Mouse (Mus musculus): Measurements from ENCODE around the gene Tmeff2. TPM values are rescaled to one million over a fixed set of nuclear protein-coding genes. Genes with fewer than 3 reads are reported as not detected.

The Tmeff2 gene
- polyA plus RNA-seq, 1 experiment from 2014 or later = 2.7 TPM

GRCm38 (mm10) chr1:50961954-50962648 is 61.7 kb downstream of the Tmeff2 start:
- peak overlapping the region; percentile 21; the same call in 1 of the 2 replicates for H3K4me2 ChIP-seq
- peak; percentile 86 for TF ChIP-seq CTCF (IDR thresholded peaks at IDR 0.05; ENCODE audit: low read depth)
- 23% methylated on average over 5 of the region's 5 CpGs for WGBS

GRCm38 (mm10) chr1:50962649-50963000 is 62.2 kb downstream of the Tmeff2 start:
- no peak for TF ChIP-seq CTCF (IDR thresholded peaks at IDR 0.05; ENCODE audit: low read depth)

More at GRCm38 (mm10) chr1:50961954-50962648, 61.7 kb downstream of the Tmeff2 start:
- Histone ChIP-seq H3K27ac (ENCODE audit: low read depth) (no peak overlapping the region), H3K9ac (no peak overlapping the region), H3K27me3 (ENCODE audit: insufficient read depth, low read length) (no peaks in the 10 kb centered on the region), H3K36me3 (ENCODE audit: insufficient read depth) (no peaks in the 10 kb centered on the region), H3K4me1 (ENCODE audit: insufficient read depth) (no peaks in the 10 kb centered on the region), H3K4me3 (ENCODE audit: low read depth, low read length) (no peak overlapping the region), H3K9me3 (ENCODE audit: low read depth, low read length) (no peaks in the 10 kb centered on the region)
- ATAC-seq (ENCODE audit: insufficient read depth) = peak; percentile 77
- DNase-seq = peak; percentile 96

DNA sequence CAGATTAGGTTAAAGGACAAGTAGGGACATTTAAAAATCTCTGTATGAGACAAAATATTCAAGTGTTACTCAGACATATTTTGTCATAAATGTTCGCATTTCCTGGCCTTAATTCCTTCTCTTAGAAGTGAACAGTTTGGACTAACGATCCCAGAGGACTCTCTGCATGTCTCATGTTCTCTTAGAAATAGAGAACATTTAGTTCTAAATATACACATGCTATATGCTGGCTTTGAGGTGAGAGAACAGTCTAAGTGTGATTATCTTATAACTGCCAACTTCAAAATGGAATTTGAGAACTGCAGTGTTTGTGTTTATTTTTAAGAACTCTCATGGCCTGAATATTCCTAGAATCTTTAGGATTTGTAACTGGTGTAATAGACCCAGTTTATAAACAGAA is 69.2 kb downstream of the Tmeff2 start:
- no peaks in the 10 kb centered on the region for H3K36me3 ChIP-seq (ENCODE audit: insufficient read depth)
- TF ChIP-seq CTCF (IDR thresholded peaks at IDR 0.05; ENCODE audit: low read depth) = no peak
- no peak overlapping the region for H3K4me2 ChIP-seq
- DNase-seq (no peak), ATAC-seq (ENCODE audit: insufficient read depth) (no peak)
- peaks cover 2% of the 10 kb centered on the region; the same call in 1 of the 2 replicates for H3K4me1 ChIP-seq (ENCODE audit: insufficient read depth)
- H3K9ac ChIP-seq = no peak overlapping the region
- 60% methylated on average over 2 of the region's 2 CpGs for WGBS
- H3K27ac ChIP-seq (ENCODE audit: low read depth) = no peak overlapping the region
- no peak overlapping the region for H3K4me3 ChIP-seq (ENCODE audit: low read depth, low read length)
- no peaks in the 10 kb centered on the region for H3K9me3 ChIP-seq (ENCODE audit: low read depth, low read length)
- no peaks in the 10 kb centered on the region for H3K27me3 ChIP-seq (ENCODE audit: insufficient read depth, low read length)

More at GRCm38 (mm10) chr1:50962649-50963000, 62.2 kb downstream of the Tmeff2 start:
- Histone ChIP-seq H3K4me2 (peak overlapping the region; percentile 21; the same call in 1 of the 2 replicates), H3K9ac (no peak overlapping the region), H3K27ac (ENCODE audit: low read depth) (no peak overlapping the region), H3K4me3 (ENCODE audit: low read depth, low read length) (no peak overlapping the region), H3K9me3 (ENCODE audit: low read depth, low read length) (no peaks in the 10 kb centered on the region), H3K36me3 (ENCODE audit: insufficient read depth) (no peaks in the 10 kb centered on the region), H3K27me3 (ENCODE audit: insufficient read depth, low read length) (no peaks in the 10 kb centered on the region), H3K4me1 (ENCODE audit: insufficient read depth) (no peaks in the 10 kb centered on the region)
- ATAC-seq (ENCODE audit: insufficient read depth) (peak; percentile 44), DNase-seq (no peak)
- 33% methylated on average over 4 of the region's 4 CpGs for whole genome bisulfite sequencing

- DNase-seq (peak; percentile 48), ATAC-seq (ENCODE audit: insufficient read depth) (no peak)
- H3K9me3 ChIP-seq (ENCODE audit: low read depth, low read length) = no peaks in the 10 kb centered on the region
- no peaks in the 10 kb centered on the region for H3K27me3 ChIP-seq (ENCODE audit: insufficient read depth, low read length)
- 23% methylated on average over 2 of the region's 2 CpGs for WGBS
- no peak overlapping the region for H3K4me2 ChIP-seq
- H3K4me3 ChIP-seq (ENCODE audit: low read depth, low read length) = no peak overlapping the region
- H3K4me1 ChIP-seq (ENCODE audit: insufficient read depth) = peaks cover 2% of the 10 kb centered on the region; the same call in 1 of the 2 replicates
- no peak for TF ChIP-seq CTCF (IDR thresholded peaks at IDR 0.05; ENCODE audit: low read depth)
- H3K27ac ChIP-seq (ENCODE audit: low read depth) = no peak overlapping the region
- H3K9ac ChIP-seq = no peak overlapping the region
- H3K36me3 ChIP-seq (ENCODE audit: insufficient read depth) = no peaks in the 10 kb centered on the region
Measured at GRCm38 (mm10) chr1:50970853-50971252, 70.4 kb downstream of the Tmeff2 start.

DNA sequence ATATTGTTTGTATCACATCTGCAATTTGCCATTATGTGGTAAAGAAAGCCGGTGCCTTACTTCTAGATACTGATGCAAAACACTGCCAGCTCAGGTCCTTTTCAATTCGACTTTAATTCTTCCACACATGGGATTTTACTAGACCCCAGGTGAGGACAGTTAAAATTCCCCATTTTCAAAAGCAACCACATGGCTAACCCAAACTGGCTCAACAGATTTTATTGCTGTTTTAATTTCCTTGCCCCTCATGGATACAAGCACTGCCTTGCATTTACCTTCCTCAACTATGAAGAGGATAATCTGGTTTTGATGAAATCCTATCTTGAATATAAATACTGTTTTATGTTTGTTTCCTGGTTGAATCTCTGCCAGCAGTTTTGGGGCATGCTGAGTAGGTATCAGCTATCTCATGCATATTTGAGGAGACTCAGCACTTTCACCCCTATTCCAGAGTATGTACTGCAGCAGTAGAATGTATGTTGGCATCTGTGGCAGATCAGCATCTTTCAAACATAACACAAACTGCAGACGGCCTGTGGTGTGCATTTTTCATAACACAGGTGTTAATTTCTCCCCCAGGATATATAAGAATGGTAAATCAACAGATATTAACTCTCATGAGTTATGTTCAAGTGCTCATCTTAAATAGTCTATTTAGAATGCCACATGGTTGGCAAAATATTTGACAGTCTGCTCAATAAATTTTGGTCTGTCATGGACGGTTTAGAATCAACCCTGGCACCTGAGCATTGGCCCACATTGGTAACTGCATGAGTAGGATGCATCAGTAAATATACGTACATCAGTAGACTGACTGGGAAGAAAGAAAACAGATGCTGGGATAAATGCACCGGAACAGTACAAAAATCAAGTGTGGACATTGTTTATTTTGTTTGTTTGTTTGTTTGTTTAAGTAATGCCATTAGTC is 72.3 kb downstream of the Tmeff2 start:
- H3K27me3 ChIP-seq (ENCODE audit: insufficient read depth, low read length) = no peaks in the 10 kb centered on the region
- peaks cover 2% of the 10 kb centered on the region; the same call in 1 of the 2 replicates for H3K4me1 ChIP-seq (ENCODE audit: insufficient read depth)
- H3K9me3 ChIP-seq (ENCODE audit: low read depth, low read length) = no peaks in the 10 kb centered on the region
- no peak for DNase-seq
- WGBS = 77% methylated on average over 6 of the region's 6 CpGs
- no peak overlapping the region for H3K9ac ChIP-seq
- H3K27ac ChIP-seq (ENCODE audit: low read depth) = no peak overlapping the region
- H3K4me2 ChIP-seq = no peak overlapping the region
- H3K36me3 ChIP-seq (ENCODE audit: insufficient read depth) = no peaks in the 10 kb centered on the region
- no peak for ATAC-seq (ENCODE audit: insufficient read depth)
- H3K4me3 ChIP-seq (ENCODE audit: low read depth, low read length) = no peak overlapping the region
- TF ChIP-seq CTCF (IDR thresholded peaks at IDR 0.05; ENCODE audit: low read depth) = no peak

DNA sequence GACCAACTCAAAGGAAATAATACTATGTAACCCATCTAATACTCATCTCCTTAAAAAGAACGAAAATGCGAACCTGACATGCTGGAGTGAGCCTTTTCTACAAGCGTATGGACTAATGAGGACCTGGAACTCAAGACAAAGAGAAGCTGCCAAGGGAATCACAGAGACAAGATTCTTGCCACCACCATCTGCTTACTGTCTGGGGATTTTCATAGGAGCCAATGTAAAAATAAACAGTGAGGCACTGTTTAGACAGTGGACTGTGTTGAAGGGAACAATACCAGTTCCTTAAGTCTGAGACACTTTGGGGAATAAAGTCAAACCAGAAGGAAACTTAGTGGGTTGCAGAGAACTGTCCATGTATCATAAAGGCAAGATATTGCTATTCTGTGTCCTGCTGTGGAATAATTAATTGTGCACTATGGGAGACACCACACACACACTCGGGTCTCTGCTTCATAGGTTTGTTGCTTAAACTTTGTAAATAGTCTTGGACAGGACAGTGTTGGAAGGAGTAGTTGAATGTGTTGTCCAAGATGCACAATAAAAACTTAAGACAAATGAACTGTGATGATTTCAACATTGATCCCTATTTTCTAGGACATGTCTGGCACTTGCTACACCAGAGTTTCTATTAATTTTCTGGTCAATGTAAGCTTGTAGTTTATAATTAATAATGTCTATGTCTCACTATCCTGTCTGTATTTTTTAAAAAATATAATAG is 79.1 kb downstream of the Tmeff2 start:
- no peaks in the 10 kb centered on the region for H3K9me3 ChIP-seq (ENCODE audit: low read depth, low read length)
- no peak overlapping the region for H3K4me3 ChIP-seq (ENCODE audit: low read depth, low read length)
- H3K27me3 ChIP-seq (ENCODE audit: insufficient read depth, low read length) = no peaks in the 10 kb centered on the region
- no peak overlapping the region for H3K9ac ChIP-seq
- H3K36me3 ChIP-seq (ENCODE audit: insufficient read depth) = no peaks in the 10 kb centered on the region
- no peak for TF ChIP-seq CTCF (IDR thresholded peaks at IDR 0.05; ENCODE audit: low read depth)
- WGBS = 48% methylated on average over 4 of the region's 4 CpGs
- DNase-seq (peak; percentile 60), ATAC-seq (ENCODE audit: insufficient read depth) (peak; percentile 38; the same call in 1 of the 2 replicates)
- H3K27ac ChIP-seq (ENCODE audit: low read depth) = no peak overlapping the region
- no peak overlapping the region for H3K4me2 ChIP-seq
- H3K4me1 ChIP-seq (ENCODE audit: insufficient read depth) = peaks cover 6% of the 10 kb centered on the region

Data from lung, embryonic 14.5 days (tissue).